Mouse (Mus musculus) olfactory bulb, adult 2 months (tissue): ENCODE measurements at regions not wholly inside any gene's neighbourhood (a gene's known extent, or its start where the extent isn't known, plus 50 kb on each side); places are given as distances from the start of the nearest gene placed in this dataset.

Experiments used
- CTCF ChIP-seq: fragments of 200-500 bp; IDR thresholded peaks from 2 replicates; pipeline ENCODE4 v1.5.1; 2012; ENCODE audit warnings: low read depth, mild to moderate bottlenecking, low read length, moderate library complexity; ENCODE audit not compliant: insufficient read depth
- POLR2A ChIP-seq: fragments of 200-500 bp; IDR thresholded peaks from 2 replicates; pipeline ENCODE4 v1.6.1; 2012; ENCODE audit warnings: mild to moderate bottlenecking, low read depth, low read length, moderate library complexity; ENCODE audit not compliant: insufficient read depth

DNA sequence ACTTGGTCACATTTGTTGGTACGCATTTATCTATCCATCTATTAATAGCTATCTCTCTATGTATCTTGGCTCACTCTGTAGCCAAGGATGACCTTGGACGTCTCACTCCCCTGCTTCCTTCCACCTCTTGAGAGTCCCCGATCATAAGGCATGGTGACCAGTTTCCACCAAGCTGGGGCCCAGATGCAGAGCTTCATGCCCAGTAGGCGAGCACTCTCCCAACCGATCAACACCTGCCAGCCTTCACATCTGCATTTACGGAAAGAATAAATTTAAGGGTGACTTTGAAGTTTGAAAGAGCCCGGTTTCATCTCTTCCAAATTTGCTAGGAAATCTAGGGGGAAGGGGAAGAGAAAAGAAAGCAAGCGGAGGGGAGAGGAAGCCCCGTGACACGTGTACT is 66.0 kb upstream of the Arhgap29 start:
- TF ChIP-seq CTCF = no peak
- TF ChIP-seq POLR2A = no peak
